Mouse (Mus musculus) embryonic facial prominence, embryonic 13.5 days (tissue): Measurements from ENCODE around the gene Fbxl22. TPM values are rescaled to one million over a fixed set of nuclear protein-coding genes. Genes with fewer than 3 reads are reported as not detected.
A peak's percentile ranks its signal among the peaks of the same experiment; 100 is the strongest.

Experiments used
- ATAC-seq: fragments of 200-750 bp; cut with Nextera tagmentation; 2 replicates; pipeline ENCODE4 v1.8.0; 2017; ENCODE audit warnings: low read depth; ENCODE audit not compliant: insufficient number of reproducible peaks, insufficient read depth, low FRiP score, low TSS enrichment
- H3K27ac ChIP-seq: fragments of 300-500 bp; sonication (generic); 2 replicates; pipeline ENCODE4 v1.5.1; 2015; ENCODE audit warnings: moderate library complexity, mild to moderate bottlenecking, inconsistent platforms
- H3K27me3 ChIP-seq: fragments of 300-500 bp; sonication (generic); 2 replicates; pipeline ENCODE4 v1.6.1; 2015; ENCODE audit warnings: mild to moderate bottlenecking, inconsistent platforms
- H3K36me3 ChIP-seq: fragments of 300-500 bp; sonication (generic); 2 replicates; pipeline ENCODE4 v1.6.1; 2015; ENCODE audit warnings: mild to moderate bottlenecking, inconsistent platforms
- H3K4me1 ChIP-seq: fragments of 300-500 bp; sonication (generic); 2 replicates; pipeline ENCODE4 v1.6.1; 2015; ENCODE audit warnings: inconsistent platforms
- H3K4me2 ChIP-seq: fragments of 300-500 bp; sonication (generic); 2 replicates; pipeline ENCODE4 v1.6.1; 2015; ENCODE audit warnings: moderate library complexity, mild to moderate bottlenecking, inconsistent platforms
- H3K4me3 ChIP-seq: fragments of 300-500 bp; sonication (generic); 2 replicates; pipeline ENCODE4 v1.5.1; 2015; ENCODE audit warnings: mild to moderate bottlenecking, inconsistent platforms
- H3K9ac ChIP-seq: fragments of 300-500 bp; sonication (generic); 2 replicates; pipeline ENCODE4 v1.6.1; 2015; ENCODE audit warnings: mild to moderate bottlenecking, inconsistent platforms
- H3K9me3 ChIP-seq: fragments of 300-500 bp; sonication (generic); 2 replicates; pipeline ENCODE4 v1.6.1; 2016; ENCODE audit warnings: inconsistent platforms
- WGBS: fragments of 180-500 bp; shearing (Covaris S2); methylation state at CpG from one replicate; pipeline ENCODE4 v1.1.7; 2015; ENCODE audit warnings: mixed read lengths; 5-methylcytosine and 5-hydroxymethylcytosine counted together
- polyA plus RNA-seq: library from polyadenylated mRNA; unstranded; fragments of >200 nt; fragmentation: Nextera tagmentation; extraction: Ambion mirVana; gene quantifications from 2 replicates; pipeline ENCODE4 v1.2.1, GENCODE M21; 2015

The Fbxl22 gene
- polyA plus RNA-seq: 1.5 and 1.6 TPM in 2 replicates

- Histone ChIP-seq H3K36me3 (peaks cover 47% of the 10 kb centered on the region), H3K9ac (no peak within 1 kb of the TSS), H3K9me3 (no peaks in the 10 kb centered on the region), H3K4me3 (no peak within 1 kb of the TSS), H3K27ac (peak within 1 kb of the TSS; percentile 96; the same call in 1 of the 2 replicates), H3K27me3 (no peaks in the 10 kb centered on the region), H3K4me2 (no peak within 1 kb of the TSS), H3K4me1 (peaks cover 27% of the 10 kb centered on the region)
- 69% methylated on average over 17 of the region's 17 CpGs for WGBS
- no peak for ATAC-seq
Measured at GRCm38 (mm10) chr9:66514256-66514770, at the start of gene Fbxl22. TSS of gene Fbxl22 (minus strand) at chr9:66514593.

DNA sequence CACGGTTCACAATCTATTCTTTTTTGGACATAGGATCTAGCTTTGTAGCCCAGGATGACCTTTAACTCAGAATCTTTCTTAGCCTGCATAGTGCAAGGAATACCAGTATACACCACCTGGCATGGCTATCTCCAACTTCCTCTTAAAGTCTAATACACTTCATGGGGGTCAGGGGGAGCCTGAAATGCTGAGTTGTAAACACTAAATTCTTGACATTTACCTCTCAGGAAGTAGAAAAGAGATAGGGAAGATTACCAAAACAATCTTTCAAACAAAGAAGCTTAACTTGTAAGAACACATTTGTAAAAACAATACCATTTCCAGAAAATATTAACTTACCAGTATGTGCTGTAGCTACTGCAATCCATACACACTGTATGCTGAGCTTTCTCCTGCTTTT is 47.8 kb upstream of the Fbxl22 start:
- 79% methylated on average over 1 of the region's 1 CpGs for WGBS
- no peak overlapping the region for H3K27ac ChIP-seq
- H3K9ac ChIP-seq: no peak overlapping the region
- H3K9me3 ChIP-seq: no peaks in the 10 kb centered on the region
- peaks cover 12% of the 10 kb centered on the region for H3K4me1 ChIP-seq
- no peak overlapping the region for H3K4me3 ChIP-seq
- no peak for ATAC-seq
- no peaks in the 10 kb centered on the region for H3K27me3 ChIP-seq
- no peak overlapping the region for H3K4me2 ChIP-seq
- no peaks in the 10 kb centered on the region for H3K36me3 ChIP-seq

GRCm38 (mm10) chr9:66561496-66561895 is 47.1 kb upstream of the Fbxl22 start:
- WGBS: 84% methylated on average over 2 of the region's 2 CpGs
- Histone ChIP-seq H3K4me3 (no peak overlapping the region), H3K4me1 (peaks cover 12% of the 10 kb centered on the region), H3K9ac (no peak overlapping the region), H3K27ac (no peak overlapping the region), H3K9me3 (no peaks in the 10 kb centered on the region), H3K36me3 (no peaks in the 10 kb centered on the region), H3K27me3 (no peaks in the 10 kb centered on the region), H3K4me2 (no peak overlapping the region)
- no peak for ATAC-seq

DNA sequence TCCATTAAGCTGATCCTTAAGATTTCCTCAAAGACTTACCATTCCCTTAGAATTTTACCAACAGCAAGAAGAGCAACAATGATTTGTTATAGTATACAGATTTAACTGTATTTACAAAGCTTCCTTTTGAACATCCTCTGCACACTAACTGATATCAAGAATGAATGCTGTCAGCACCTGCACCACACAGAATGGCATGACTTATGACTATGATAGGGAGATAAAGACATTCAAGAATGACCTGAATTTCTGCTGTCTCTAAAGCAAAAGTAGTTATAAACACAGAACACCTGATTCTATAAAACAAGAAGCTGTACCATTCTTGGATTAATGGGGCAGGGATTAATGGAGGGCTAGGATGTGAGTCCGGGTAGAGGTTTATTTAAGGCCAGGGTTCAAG is 46.3 kb upstream of the Fbxl22 start:
- Histone ChIP-seq H3K27ac (no peak overlapping the region), H3K4me1 (peaks cover 12% of the 10 kb centered on the region), H3K4me2 (no peak overlapping the region), H3K9me3 (no peaks in the 10 kb centered on the region), H3K4me3 (no peak overlapping the region), H3K27me3 (no peaks in the 10 kb centered on the region), H3K36me3 (peaks cover under 1% of the 10 kb centered on the region; the same call in 1 of the 2 replicates), H3K9ac (no peak overlapping the region)
- ATAC-seq: no peak
- WGBS: 72% methylated on average over 1 of the region's 1 CpGs

DNA sequence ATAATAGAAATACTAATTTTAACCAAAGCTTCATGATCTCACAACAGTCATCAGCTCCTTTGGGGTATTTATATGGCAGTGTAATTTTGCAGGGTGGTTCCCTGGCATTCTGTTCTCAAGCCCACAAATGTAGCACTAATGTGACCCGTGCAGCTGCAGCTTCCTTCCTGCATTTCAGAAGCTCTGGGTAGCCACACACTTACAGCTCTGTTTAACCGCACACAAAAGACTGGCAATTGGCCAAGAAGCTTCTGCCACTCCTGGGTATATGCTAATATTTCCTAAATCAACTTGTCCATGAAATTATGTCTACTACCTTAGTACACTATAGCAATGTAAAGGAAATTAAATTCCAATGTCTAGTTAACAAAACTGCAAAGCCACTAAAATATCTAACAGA is 45.9 kb upstream of the Fbxl22 start:
- no peak for ATAC-seq
- no peak overlapping the region for H3K4me3 ChIP-seq
- H3K4me2 ChIP-seq: no peak overlapping the region
- H3K27me3 ChIP-seq: no peaks in the 10 kb centered on the region
- WGBS: 14% methylated on average over 2 of the region's 2 CpGs
- peaks cover 12% of the 10 kb centered on the region for H3K4me1 ChIP-seq
- no peak overlapping the region for H3K27ac ChIP-seq
- no peak overlapping the region for H3K9ac ChIP-seq
- no peaks in the 10 kb centered on the region for H3K9me3 ChIP-seq
- H3K36me3 ChIP-seq: peaks cover 5% of the 10 kb centered on the region; the same call in 1 of the 2 replicates

DNA sequence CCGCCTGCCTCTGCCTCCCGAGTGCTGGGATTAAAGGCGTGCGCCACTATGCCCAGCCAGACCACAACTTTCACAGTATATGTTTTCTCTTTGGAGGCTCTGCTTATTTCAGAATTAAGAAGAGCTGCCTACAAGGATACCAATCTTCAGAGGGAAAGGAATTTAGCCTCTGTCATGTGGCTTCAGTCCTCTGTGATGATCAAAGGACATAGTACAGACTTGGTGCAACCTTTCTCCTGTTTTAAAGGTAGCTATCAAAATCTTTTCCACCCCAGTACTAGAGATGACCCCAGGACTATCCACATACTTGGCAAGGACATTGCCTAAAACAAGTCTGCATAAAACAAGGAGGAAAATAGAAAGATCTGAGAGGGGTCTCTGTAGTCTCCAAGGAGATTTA is 44.6 kb upstream of the Fbxl22 start:
- ATAC-seq: no peak
- WGBS: 97% methylated on average over 4 of the region's 4 CpGs
- no peak overlapping the region for H3K9ac ChIP-seq

DNA sequence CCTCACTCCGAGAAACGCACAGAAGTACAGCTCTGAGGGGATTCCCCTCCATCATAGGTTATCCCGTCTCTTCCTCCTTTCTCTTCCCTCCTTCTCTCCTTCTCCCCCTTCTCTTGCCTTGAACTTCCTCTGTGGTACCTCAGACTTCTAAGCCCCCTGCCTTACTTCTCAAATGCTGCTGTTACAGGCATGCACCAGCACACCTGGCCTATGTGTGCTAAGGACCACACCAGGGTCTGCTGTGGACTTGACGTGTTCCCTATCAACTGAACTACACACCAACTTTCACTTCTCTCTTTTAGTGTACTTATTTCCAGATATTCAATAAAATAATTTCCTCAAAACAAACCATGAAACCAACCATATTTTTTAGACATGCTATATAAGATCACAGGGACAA is 28.4 kb upstream of the Fbxl22 start:
- peaks cover 72% of the 10 kb centered on the region for H3K36me3 ChIP-seq

More for the DNA sequence above, 44.6 kb upstream of the Fbxl22 start:
- H3K9me3 ChIP-seq: no peaks in the 10 kb centered on the region
- H3K27ac ChIP-seq: no peak overlapping the region
- peaks cover 14% of the 10 kb centered on the region; the same call in 1 of the 2 replicates for H3K36me3 ChIP-seq
- no peak overlapping the region for H3K4me3 ChIP-seq
- no peak overlapping the region for H3K4me2 ChIP-seq
- H3K4me1 ChIP-seq: peaks cover 12% of the 10 kb centered on the region
- no peaks in the 10 kb centered on the region for H3K27me3 ChIP-seq

DNA sequence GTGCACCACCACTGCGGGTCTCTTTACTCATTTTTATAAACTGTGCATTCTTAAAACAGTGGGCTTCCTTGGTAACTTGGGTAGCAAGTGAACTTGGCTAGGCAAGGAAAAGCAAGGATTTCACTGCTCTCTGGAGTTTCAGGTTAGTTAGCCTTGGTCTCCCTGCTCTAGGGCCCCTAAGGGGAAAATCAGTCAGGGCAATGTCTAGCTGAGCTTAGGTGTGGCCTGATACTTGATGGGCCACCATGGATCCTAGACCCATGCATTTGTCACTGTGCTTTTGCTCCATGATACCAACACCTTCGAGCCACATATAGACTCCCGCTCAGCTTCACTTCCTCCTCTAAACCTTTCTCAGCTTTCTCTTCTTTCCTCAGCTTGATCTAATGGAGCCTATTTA is 7.2 kb upstream of the Fbxl22 start:
- WGBS: 96% methylated on average over 3 of the region's 3 CpGs
- Histone ChIP-seq H3K4me1 (no peaks in the 10 kb centered on the region), H3K9ac (no peak overlapping the region), H3K9me3 (no peaks in the 10 kb centered on the region), H3K4me3 (no peak overlapping the region), H3K27me3 (no peaks in the 10 kb centered on the region), H3K27ac (no peak overlapping the region), H3K36me3 (peaks cover 90% of the 10 kb centered on the region), H3K4me2 (no peak overlapping the region)
- ATAC-seq: no peak

More for the DNA sequence above, 28.4 kb upstream of the Fbxl22 start:
- WGBS: 86% methylated on average over 4 of the region's 4 CpGs
- Histone ChIP-seq H3K4me2 (no peak overlapping the region), H3K9ac (no peak overlapping the region), H3K27ac (no peak overlapping the region), H3K4me3 (no peak overlapping the region), H3K27me3 (no peaks in the 10 kb centered on the region), H3K4me1 (no peaks in the 10 kb centered on the region), H3K9me3 (no peaks in the 10 kb centered on the region)
- no peak for ATAC-seq

- Histone ChIP-seq H3K27ac (no peak overlapping the region), H3K36me3 (peaks cover 87% of the 10 kb centered on the region), H3K9me3 (no peaks in the 10 kb centered on the region), H3K9ac (no peak overlapping the region), H3K27me3 (no peaks in the 10 kb centered on the region), H3K4me2 (no peak overlapping the region), H3K4me3 (no peak overlapping the region), H3K4me1 (no peaks in the 10 kb centered on the region)
- no peak for ATAC-seq
- 95% methylated on average over 4 of the region's 4 CpGs for WGBS
Measured at GRCm38 (mm10) chr9:66520299-66520698, 5.9 kb upstream of the Fbxl22 start.

DNA sequence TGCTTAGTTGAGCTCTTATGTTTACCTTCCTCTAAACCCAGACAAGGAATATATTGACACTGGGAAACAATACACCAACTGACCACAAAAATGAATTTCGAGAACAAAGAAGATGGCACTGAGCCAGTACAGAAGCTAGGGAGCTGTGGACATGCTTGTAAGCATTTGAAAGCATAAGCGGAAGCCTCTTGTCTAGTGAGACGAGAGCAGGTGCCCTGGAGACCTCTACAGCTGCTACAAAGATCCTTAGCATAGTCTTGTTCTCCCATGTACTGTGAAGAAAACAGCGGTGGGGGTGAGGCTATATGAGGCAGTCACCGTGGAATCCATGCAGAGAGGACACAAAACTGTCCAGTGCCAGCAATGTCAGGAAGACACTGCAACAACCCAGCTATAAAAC is 4.5 kb upstream of the Fbxl22 start:
- H3K9me3 ChIP-seq: no peaks in the 10 kb centered on the region
- 77% methylated on average over 5 of the region's 5 CpGs for WGBS
- no peak for ATAC-seq
- no peak overlapping the region for H3K4me2 ChIP-seq
- no peaks in the 10 kb centered on the region for H3K27me3 ChIP-seq
- no peak overlapping the region for H3K4me3 ChIP-seq
- peaks cover 4% of the 10 kb centered on the region for H3K4me1 ChIP-seq
- H3K36me3 ChIP-seq: peaks cover 81% of the 10 kb centered on the region
- H3K27ac ChIP-seq: no peak overlapping the region
- no peak overlapping the region for H3K9ac ChIP-seq

DNA sequence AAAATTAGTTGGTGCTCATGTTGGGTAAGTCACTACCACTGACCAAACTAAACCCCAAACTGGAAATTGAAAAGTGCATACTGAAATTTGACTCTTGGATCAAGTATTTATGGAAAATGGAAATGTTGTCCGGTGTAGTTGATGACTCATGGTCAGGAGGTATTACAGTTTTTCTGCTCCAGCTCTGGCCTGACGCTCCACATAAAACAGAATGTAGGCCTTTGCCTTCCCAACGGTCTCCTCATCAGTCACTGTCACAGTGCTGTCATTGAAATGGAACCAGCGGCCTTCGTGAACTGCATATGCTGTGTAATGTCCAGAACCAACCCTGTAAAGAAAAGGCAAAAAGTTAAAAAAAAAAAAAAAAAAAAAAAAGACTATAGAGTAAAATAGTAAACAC is 3.9 kb upstream of the Fbxl22 start:
- 89% methylated on average over 5 of the region's 5 CpGs for whole genome bisulfite sequencing
- Histone ChIP-seq H3K36me3 (peaks cover 76% of the 10 kb centered on the region), H3K27ac (no peak overlapping the region), H3K4me1 (peaks cover 10% of the 10 kb centered on the region), H3K4me2 (no peak overlapping the region), H3K4me3 (no peak overlapping the region), H3K9ac (no peak overlapping the region), H3K9me3 (no peaks in the 10 kb centered on the region), H3K27me3 (no peaks in the 10 kb centered on the region)
- no peak for ATAC-seq

GRCm38 (mm10) chr9:66517746-66518145 is 3.4 kb upstream of the Fbxl22 start:
- WGBS: 91% methylated on average over 10 of the region's 10 CpGs
- H3K27me3 ChIP-seq: no peaks in the 10 kb centered on the region
- no peak overlapping the region for H3K4me3 ChIP-seq
- ATAC-seq: no peak
- no peak overlapping the region for H3K4me2 ChIP-seq
- H3K27ac ChIP-seq: no peak overlapping the region
- no peak overlapping the region for H3K9ac ChIP-seq
- no peaks in the 10 kb centered on the region for H3K9me3 ChIP-seq
- peaks cover 73% of the 10 kb centered on the region for H3K36me3 ChIP-seq
- peaks cover 15% of the 10 kb centered on the region for H3K4me1 ChIP-seq
